Mouse (Mus musculus): ENCODE results near the gene Gpr107. TPM values are rescaled to one million over a fixed set of nuclear protein-coding genes. Genes with fewer than 3 reads are reported as not detected.

The Gpr107 gene
- polyA plus RNA-seq, 1 experiment from 2014 or later, result 9.8 TPM

- TF ChIP-seq EP300 (IDR thresholded peaks at IDR 0.05; ENCODE audit: low read depth), result no peak
- no peak for TF ChIP-seq CTCF (IDR thresholded peaks at IDR 0.05; ENCODE audit: low read depth)
- no peaks in the 10 kb centered on the region for H3K4me1 ChIP-seq (ENCODE audit: insufficient read depth)
- 71% methylated on average over 3 of the region's 3 CpGs for WGBS (ENCODE audit: insufficient replicate concordance)
- H3K9me3 ChIP-seq (ENCODE audit: low read length), result no peaks in the 10 kb centered on the region
- H3K27ac ChIP-seq (ENCODE audit: low read depth), result no peak overlapping the region
- H3K4me2 ChIP-seq (ENCODE audit: low read depth, low read length), result no peak overlapping the region
- no peak overlapping the region for H3K4me3 ChIP-seq (ENCODE audit: low read depth, low read length)
- H3K9ac ChIP-seq (replicated peaks), result no peak overlapping the region
- peaks cover 30% of the 10 kb centered on the region for H3K36me3 ChIP-seq (replicated peaks; ENCODE audit: insufficient read depth, low read length)
- ATAC-seq, result no peak
- H3K27me3 ChIP-seq (ENCODE audit: insufficient read depth, low read length), result no peaks in the 10 kb centered on the region
- DNase-seq, result no peak
Measured at GRCm38 (mm10) chr2:31211204-31211603, 59.1 kb downstream of the Gpr107 start.

GRCm38 (mm10) chr2:31214211-31214796, 62.2 kb downstream of the Gpr107 start:
- no peaks in the 10 kb centered on the region for H3K27me3 ChIP-seq (ENCODE audit: insufficient read depth, low read length)
- DNase-seq, result no peak
- H3K4me3 ChIP-seq (ENCODE audit: low read depth, low read length), result no peak overlapping the region
- no peak overlapping the region for H3K9ac ChIP-seq (replicated peaks)
- no peak overlapping the region for H3K27ac ChIP-seq (ENCODE audit: low read depth)
- H3K36me3 ChIP-seq (replicated peaks; ENCODE audit: insufficient read depth, low read length), result peaks cover 20% of the 10 kb centered on the region
- no peak for TF ChIP-seq EP300 (IDR thresholded peaks at IDR 0.05; ENCODE audit: low read depth)
- no peak for TF ChIP-seq CTCF (IDR thresholded peaks at IDR 0.05; ENCODE audit: low read depth)
- H3K4me2 ChIP-seq (ENCODE audit: low read depth, low read length), result no peak overlapping the region
- H3K4me1 ChIP-seq (ENCODE audit: insufficient read depth), result no peaks in the 10 kb centered on the region
- H3K9me3 ChIP-seq (ENCODE audit: low read length), result no peaks in the 10 kb centered on the region
- ATAC-seq, result no peak
- WGBS (ENCODE audit: insufficient replicate concordance), result 90% methylated on average over 16 of the region's 16 CpGs

- TF ChIP-seq EP300 (IDR thresholded peaks at IDR 0.05; ENCODE audit: low read depth) (no peak), CTCF (IDR thresholded peaks at IDR 0.05; ENCODE audit: low read depth) (no peak)
- 67% methylated on average over 3 of the region's 3 CpGs for WGBS (ENCODE audit: insufficient replicate concordance)
- 0 out of 2 replicates have a peak, but pooled peaks cover 2% of the 10 kb centered on the region for H3K36me3 ChIP-seq (replicated peaks; ENCODE audit: insufficient read depth, low read length)
- DNase-seq (no peak), ATAC-seq (no peak)
- no peak overlapping the region for H3K9ac ChIP-seq (replicated peaks)
- no peaks in the 10 kb centered on the region for H3K27me3 ChIP-seq (ENCODE audit: insufficient read depth, low read length)
- H3K4me2 ChIP-seq (ENCODE audit: low read depth, low read length), result no peak overlapping the region
- H3K4me1 ChIP-seq (ENCODE audit: insufficient read depth), result no peaks in the 10 kb centered on the region
- no peak overlapping the region for H3K27ac ChIP-seq (ENCODE audit: low read depth)
- no peak overlapping the region for H3K4me3 ChIP-seq (ENCODE audit: low read depth, low read length)
- H3K9me3 ChIP-seq (ENCODE audit: low read length), result no peaks in the 10 kb centered on the region
Measured at GRCm38 (mm10) chr2:31218611-31219010, 66.5 kb downstream of the Gpr107 start.

GRCm38 (mm10) chr2:31219470-31219869, 67.4 kb downstream of the Gpr107 start:
- H3K4me1 ChIP-seq (ENCODE audit: insufficient read depth), result no peaks in the 10 kb centered on the region
- 74% methylated on average over 6 of the region's 6 CpGs for WGBS (ENCODE audit: insufficient replicate concordance)
- H3K27ac ChIP-seq (ENCODE audit: low read depth), result no peak overlapping the region
- 0 out of 2 replicates have a peak, but pooled peaks cover 2% of the 10 kb centered on the region for H3K36me3 ChIP-seq (replicated peaks; ENCODE audit: insufficient read depth, low read length)
- no peaks in the 10 kb centered on the region for H3K27me3 ChIP-seq (ENCODE audit: insufficient read depth, low read length)
- DNase-seq (no peak), ATAC-seq (no peak; the same call in 1 of the 2 replicates)
- no peak overlapping the region for H3K4me3 ChIP-seq (ENCODE audit: low read depth, low read length)
- H3K9me3 ChIP-seq (ENCODE audit: low read length), result no peaks in the 10 kb centered on the region
- no peak overlapping the region for H3K4me2 ChIP-seq (ENCODE audit: low read depth, low read length)
- H3K9ac ChIP-seq (replicated peaks), result no peak overlapping the region
- no peak for TF ChIP-seq CTCF (IDR thresholded peaks at IDR 0.05; ENCODE audit: low read depth)
- TF ChIP-seq EP300 (IDR thresholded peaks at IDR 0.05; ENCODE audit: low read depth), result no peak

- no peak overlapping the region for H3K27ac ChIP-seq (ENCODE audit: low read depth)
- no peaks in the 10 kb centered on the region for H3K4me1 ChIP-seq (ENCODE audit: insufficient read depth)
- no peak overlapping the region for H3K9ac ChIP-seq (replicated peaks)
- TF ChIP-seq EP300 (IDR thresholded peaks at IDR 0.05; ENCODE audit: low read depth) (no peak), CTCF (IDR thresholded peaks at IDR 0.05; ENCODE audit: low read depth) (no peak)
- H3K4me2 ChIP-seq (ENCODE audit: low read depth, low read length), result no peak overlapping the region
- H3K27me3 ChIP-seq (ENCODE audit: insufficient read depth, low read length), result no peaks in the 10 kb centered on the region
- no peaks in the 10 kb centered on the region for H3K9me3 ChIP-seq (ENCODE audit: low read length)
- no peak overlapping the region for H3K4me3 ChIP-seq (ENCODE audit: low read depth, low read length)
- H3K36me3 ChIP-seq (replicated peaks; ENCODE audit: insufficient read depth, low read length), result 0 out of 2 replicates have a peak, but pooled peaks cover 2% of the 10 kb centered on the region
- WGBS (ENCODE audit: insufficient replicate concordance), result 55% methylated on average over 7 of the region's 7 CpGs
- no peak for DNase-seq
- ATAC-seq, result no peak
Measured at GRCm38 (mm10) chr2:31220844-31221243, 68.7 kb downstream of the Gpr107 start.

- Histone ChIP-seq H3K27me3 (ENCODE audit: insufficient read depth, low read length) (no peaks in the 10 kb centered on the region), H3K27ac (ENCODE audit: low read depth) (no peak overlapping the region), H3K4me2 (ENCODE audit: low read depth, low read length) (no peak overlapping the region), H3K4me3 (ENCODE audit: low read depth, low read length) (no peak overlapping the region), H3K9ac (replicated peaks) (no peak overlapping the region), H3K4me1 (ENCODE audit: insufficient read depth) (no peaks in the 10 kb centered on the region), H3K36me3 (replicated peaks; ENCODE audit: insufficient read depth, low read length) (0 out of 2 replicates have a peak, but pooled peaks cover 2% of the 10 kb centered on the region), H3K9me3 (ENCODE audit: low read length) (no peaks in the 10 kb centered on the region)
- WGBS (ENCODE audit: insufficient replicate concordance), result 57% methylated on average over 5 of the region's 5 CpGs
- ATAC-seq (no peak), DNase-seq (no peak)
- no peak for TF ChIP-seq EP300 (IDR thresholded peaks at IDR 0.05; ENCODE audit: low read depth)
- TF ChIP-seq CTCF (IDR thresholded peaks at IDR 0.05; ENCODE audit: low read depth), result no peak
Measured at GRCm38 (mm10) chr2:31221582-31221981, 69.5 kb downstream of the Gpr107 start.

Data from liver, postnatal 0 days (tissue).